Mouse (Mus musculus) stomach, postnatal 0 days (tissue): ENCODE measurements around the gene L1cam.

ENCODE experiments used
- CTCF ChIP-seq: IDR thresholded peaks from 2 replicates; pipeline ENCODE4 v1.5.1; 2016; ENCODE audit warnings: antibody characterized with exemption, low read depth, mild to moderate bottlenecking, moderate library complexity
- EP300 ChIP-seq: optimal IDR thresholded peaks from 2 replicates; pipeline ENCODE3; 2016; ENCODE audit warnings: antibody characterized with exemption

GRCm38 (mm10) chrX:73910451-73910850, 14.5 kb upstream of the L1cam start:
- no peak for TF ChIP-seq CTCF
- TF ChIP-seq EP300: no peak
